Mouse (Mus musculus) liver, postnatal 0 days (tissue): Measurements from ENCODE around the gene 4930432K21Rik. TPM values are rescaled to one million over a fixed set of nuclear protein-coding genes. Genes with fewer than 3 reads are reported as not detected.

ENCODE experiments used
- ATAC-seq: fragments of 200-750 bp; cut with Nextera tagmentation; 2 replicates; pipeline ENCODE4 v1.8.0; 2017; ENCODE audit warnings: mild to moderate bottlenecking, moderate library complexity
- DNase-seq: peaks from one replicate; pipeline ENCODE4 v3.0.0-alpha.2; 2016
- H3K27ac ChIP-seq: fragments of 300-500 bp; sonication (generic); 2 replicates; pipeline ENCODE4 v1.5.1; 2014; ENCODE audit warnings: antibody characterized with exemption, moderate library complexity, mild to moderate bottlenecking, low read depth
- H3K27me3 ChIP-seq: fragments of 300-500 bp; sonication (generic); 2 replicates; pipeline ENCODE4 v1.6.1; 2014; ENCODE audit warnings: low read length, control low read depth, mixed read lengths; ENCODE audit not compliant: insufficient read depth
- H3K36me3 ChIP-seq: fragments of 300-500 bp; sonication (generic); replicated peaks from 2 replicates; pipeline ENCODE4 v1.6.1; 2014; ENCODE audit warnings: mild to moderate bottlenecking, control low read depth, low read length, moderate library complexity, mixed read lengths; ENCODE audit not compliant: insufficient read depth
- H3K4me1 ChIP-seq: fragments of 300-500 bp; sonication (generic); 2 replicates; pipeline ENCODE4 v1.6.1; 2014; ENCODE audit warnings: antibody characterized with exemption, mild to moderate bottlenecking, control low read depth; ENCODE audit not compliant: insufficient read depth
- H3K4me2 ChIP-seq: fragments of 300-500 bp; sonication (generic); 2 replicates; pipeline ENCODE4 v1.6.1; 2014; ENCODE audit warnings: low read depth, mild to moderate bottlenecking, low read length, moderate library complexity, mixed read lengths
- H3K4me3 ChIP-seq: fragments of 300-500 bp; sonication (generic); 2 replicates; pipeline ENCODE4 v1.5.1; 2014; ENCODE audit warnings: low read depth, low read length
- H3K9ac ChIP-seq: fragments of 300-500 bp; sonication (generic); replicated peaks from 2 replicates; pipeline ENCODE4 v1.6.1; 2014; ENCODE audit warnings: mild to moderate bottlenecking, moderate library complexity
- H3K9me3 ChIP-seq: fragments of 300-500 bp; sonication (generic); 2 replicates; pipeline ENCODE4 v1.6.1; 2016; ENCODE audit warnings: mild to moderate bottlenecking, control low read depth, low read length, mixed read lengths
- CTCF ChIP-seq: sonication (generic); IDR thresholded peaks from 2 replicates; pipeline ENCODE4 v1.5.1; 2016; ENCODE audit warnings: antibody characterized with exemption, low read depth
- EP300 ChIP-seq: IDR thresholded peaks from 2 replicates; pipeline ENCODE4 v1.6.1; 2016; ENCODE audit warnings: antibody characterized with exemption, low read depth, mild to moderate bottlenecking
- WGBS: fragments of 180-500 bp; shearing (Covaris S2); extraction: QIAGEN DNeasy Blood & Tissue Kit; methylation state at CpG from one replicate; pipeline ENCODE4 v1.1.7; 2014; ENCODE audit not compliant: insufficient replicate concordance; 5-methylcytosine and 5-hydroxymethylcytosine counted together
- polyA plus RNA-seq: library from polyadenylated mRNA; unstranded; fragments of >200 nt; fragmentation: Nextera tagmentation; extraction: Ambion mirVana; gene quantifications from 2 replicates; pipeline ENCODE4 v1.2.1, GENCODE M21; 2015

Gene 4930432K21Rik
- 0.24 and 0.29 TPM in 2 replicates for polyA plus RNA-seq

- H3K36me3 ChIP-seq = peaks cover 16% of the 10 kb centered on the region
- peaks cover 22% of the 10 kb centered on the region for H3K4me1 ChIP-seq
- ATAC-seq (peak; percentile 95), DNase-seq (peak; percentile 90)
- WGBS = 19% methylated on average over 45 of the region's 49 CpGs
- H3K27me3 ChIP-seq = no peaks in the 10 kb centered on the region
- peak within 1 kb of the TSS; percentile 83 for H3K9ac ChIP-seq
- no peak within 1 kb of the TSS for H3K27ac ChIP-seq
- H3K4me3 ChIP-seq = peak within 1 kb of the TSS; percentile 83
- peak within 1 kb of the TSS; percentile 97 for H3K4me2 ChIP-seq
- TF ChIP-seq EP300 (no peak), CTCF (0 out of 2 replicates have a peak, but pooled peaks have one; percentile 10)
- H3K9me3 ChIP-seq = no peaks in the 10 kb centered on the region
These were observed at the start of gene 4930432K21Rik, which contains the start of gene Cc2d1a for GRCm38 (mm10) chr8:84147769-84148530. Gene 4930432K21Rik (plus strand): TSS chr8:84148025. Gene Cc2d1a (minus strand): TSS chr8:84147936.

DNA sequence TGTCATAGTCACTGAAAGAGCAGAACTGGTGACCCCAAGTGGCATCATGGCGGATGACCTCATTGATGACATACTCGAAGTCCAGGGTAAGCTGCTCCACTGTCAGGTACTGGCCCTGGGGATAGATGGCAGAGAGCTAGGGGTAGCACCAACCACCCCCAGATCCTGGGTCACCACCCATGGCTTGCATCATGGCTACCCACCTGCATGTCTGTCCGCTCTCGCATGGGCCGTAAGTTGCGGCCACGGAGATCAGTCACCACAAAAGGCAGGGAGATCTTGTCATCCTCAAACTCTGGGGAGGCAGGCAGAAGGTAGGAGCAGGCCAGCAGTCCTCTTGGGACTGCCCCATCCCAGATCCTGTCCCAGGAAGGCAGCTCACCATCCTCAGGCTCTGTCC, 49.4 kb upstream of the 4930432K21Rik start:
- no peak overlapping the region for H3K27ac ChIP-seq
- 94% methylated on average over 7 of the region's 7 CpGs for WGBS
- peaks cover 8% of the 10 kb centered on the region for H3K4me1 ChIP-seq
- no peak overlapping the region for H3K4me2 ChIP-seq
- H3K4me3 ChIP-seq = no peak overlapping the region
- DNase-seq = no peak
- H3K9me3 ChIP-seq = no peaks in the 10 kb centered on the region
- no peak for TF ChIP-seq EP300
- no peak for TF ChIP-seq CTCF
- ATAC-seq = no peak
- H3K9ac ChIP-seq = no peak overlapping the region
- H3K27me3 ChIP-seq = no peaks in the 10 kb centered on the region
- peaks cover 39% of the 10 kb centered on the region for H3K36me3 ChIP-seq

- Histone ChIP-seq H3K4me2 (no peak overlapping the region), H3K4me3 (no peak overlapping the region), H3K4me1 (peaks cover 23% of the 10 kb centered on the region), H3K9me3 (no peaks in the 10 kb centered on the region), H3K27me3 (no peaks in the 10 kb centered on the region), H3K27ac (no peak overlapping the region), H3K9ac (no peak overlapping the region), H3K36me3 (peaks cover 20% of the 10 kb centered on the region)
- 88% methylated on average over 25 of the region's 25 CpGs for WGBS
- no peak for DNase-seq
- no peak for TF ChIP-seq CTCF
- no peak for ATAC-seq
These were observed 46.2 kb upstream of the 4930432K21Rik start for GRCm38 (mm10) chr8:84101476-84102270.

DNA sequence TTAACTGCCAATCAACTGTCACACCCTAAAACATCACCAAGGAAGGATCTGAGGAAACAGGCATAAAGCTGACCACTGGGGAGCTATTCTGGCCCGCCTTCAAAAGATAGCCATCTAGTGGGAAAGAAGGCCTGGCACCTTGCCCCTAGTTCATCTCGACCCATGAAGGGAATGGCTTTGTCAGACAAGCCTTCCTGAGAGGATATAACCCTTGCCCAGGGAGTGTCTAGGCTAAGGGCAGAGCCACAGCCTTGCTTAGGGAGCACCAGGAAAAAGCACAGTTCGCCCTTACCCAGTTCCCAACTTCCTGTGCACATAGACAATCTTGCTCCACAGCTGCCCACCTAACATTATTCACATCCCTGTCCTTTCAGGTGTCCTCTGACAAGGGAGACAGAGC, 44.2 kb upstream of the 4930432K21Rik start:
- no peaks in the 10 kb centered on the region for H3K27me3 ChIP-seq
- WGBS = 47% methylated on average over 3 of the region's 3 CpGs
- peak overlapping the region; percentile 86 for H3K4me2 ChIP-seq
- H3K4me3 ChIP-seq = peak overlapping the region; percentile 80
- H3K9me3 ChIP-seq = no peaks in the 10 kb centered on the region
- H3K4me1 ChIP-seq = peaks cover 23% of the 10 kb centered on the region
- H3K27ac ChIP-seq = no peak overlapping the region
- peaks cover 3% of the 10 kb centered on the region for H3K36me3 ChIP-seq
- ATAC-seq (no peak), DNase-seq (no peak)
- TF ChIP-seq EP300 (no peak), CTCF (no peak)
- H3K9ac ChIP-seq = peak overlapping the region; percentile 74

DNA sequence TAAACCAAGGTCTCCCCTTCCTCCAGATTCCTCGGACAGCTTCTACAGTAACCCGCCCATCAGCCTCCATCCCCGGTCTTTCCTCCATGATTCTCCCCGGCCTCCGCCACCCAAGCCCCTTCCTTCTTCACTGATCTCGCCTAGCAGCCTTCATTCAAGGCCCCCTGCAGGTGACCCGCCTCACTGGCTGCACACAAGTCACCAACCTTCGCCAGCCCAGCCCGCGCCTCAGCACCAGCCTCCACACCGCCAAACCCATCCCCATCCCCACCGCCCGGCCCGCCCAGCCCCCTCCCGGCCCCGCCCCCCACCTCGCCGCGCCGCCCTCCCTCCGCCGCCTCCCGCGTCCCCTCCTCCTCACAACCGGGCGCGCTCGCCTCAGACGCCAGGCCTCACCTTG, 43.6 kb upstream of the 4930432K21Rik start:
- peak overlapping the region; percentile 84 for H3K27ac ChIP-seq
- no peak for TF ChIP-seq EP300
- TF ChIP-seq CTCF = peak; percentile 50
- H3K36me3 ChIP-seq = peaks cover 1% of the 10 kb centered on the region; the same call in 1 of the 2 replicates

More for the DNA sequence above, 43.6 kb upstream of the 4930432K21Rik start:
- WGBS = under 1% methylated on average over 27 of the region's 29 CpGs
- Histone ChIP-seq H3K4me2 (peak overlapping the region; percentile 86), H3K9ac (peak overlapping the region; percentile 74), H3K4me3 (peak overlapping the region; percentile 80), H3K9me3 (no peaks in the 10 kb centered on the region), H3K4me1 (peaks cover 23% of the 10 kb centered on the region), H3K27me3 (no peaks in the 10 kb centered on the region)
- ATAC-seq = peak; percentile 57
- peak; percentile 80 for DNase-seq
